In genomic region chr7:34781988-34782387, GRCm38 (mm10) we compare ENCODE assay signal across 22 mouse cellular contexts. TPM values are rescaled to one million over a fixed set of nuclear protein-coding genes. Genes with fewer than 3 reads are reported as not detected.
A peak's percentile ranks its signal among the peaks of the same experiment; 100 is the strongest.
DNase-seq lines count a peak whose midpoint lies in the region; ATAC-seq and TF ChIP-seq lines count a peak whose summit lies in the region.
"Had no signal": no experiment of that assay in that cellular context is flagged by ENCODE, and none has a peak within 500 bp of the region (broad histone marks: within the 10 kb centered on the region; RNA-seq: fewer than 3 reads in every experiment).

No protein-coding gene starts in this region.

- H3K36me3 ChIP-seq in forebrain, embryonic 11.5 days (ENCODE audit: control insufficient read depth, insufficient read depth, low read length): no peaks in the 10 kb centered on the region
- H3K36me3 ChIP-seq in forebrain, embryonic 10.5 days (replicated peaks): no peaks in the 10 kb centered on the region
- H3K36me3 ChIP-seq in E14TG2a.4 (ENCODE audit: insufficient read depth, low read length): no peaks in the 10 kb centered on the region
- H3K36me3 ChIP-seq: liver, embryonic 13.5 days; neural tube, embryonic 12.5 days had no signal

- H3K9ac ChIP-seq in forebrain, embryonic 11.5 days (ENCODE audit: low read length): no peak overlapping the region
- H3K9ac ChIP-seq: hindbrain, embryonic 14.5 days; liver, embryonic 13.5 days; neural tube, embryonic 12.5 days had no signal

- no peak overlapping the region for H3K27ac ChIP-seq in forebrain, embryonic 11.5 days (ENCODE audit: low read depth, low read length)
- H3K27ac ChIP-seq in forebrain, embryonic 10.5 days: no peak overlapping the region
- H3K27ac ChIP-seq in left cerebral cortex, adult 2 months: no peak overlapping the region
- no peak overlapping the region for H3K27ac ChIP-seq in bone marrow, adult 2 months (ENCODE audit: control insufficient read depth, insufficient read depth, low read depth, low read length, poor library complexity)
- H3K27ac ChIP-seq: hindbrain, embryonic 14.5 days; liver, embryonic 13.5 days; neural tube, embryonic 12.5 days had no signal

- no peak for TF ChIP-seq POLR2A in bone marrow, adult 2 months (IDR thresholded peaks at IDR 0.05; ENCODE audit: borderline replicate concordance, control insufficient read depth, low read depth, low read length)

- H3K9me3 ChIP-seq in forebrain, embryonic 11.5 days (ENCODE audit: control insufficient read depth, low read length): no peaks in the 10 kb centered on the region
- H3K9me3 ChIP-seq in forebrain, embryonic 10.5 days: peaks cover 12% of the 10 kb centered on the region; the same call in 1 of the 2 replicates
- H3K9me3 ChIP-seq in E14TG2a.4 (ENCODE audit: low read length): no peaks in the 10 kb centered on the region
- H3K9me3 ChIP-seq: liver, embryonic 13.5 days had no signal

- peak; percentile 43 for DNase-seq in forebrain, embryonic 11.5 days (ENCODE audit: low spot score)
- no peak for DNase-seq in forebrain, embryonic 10.5 days (ENCODE audit: extremely low spot score, low spot score)
- DNase-seq in left cerebral cortex, adult 2 months (ENCODE audit: extremely low spot score in 1 of 2, low spot score in 2 of 2): no peak
- DNase-seq in left cerebral cortex, adult 8-10 months (ENCODE audit: low spot score in 2 of 2): no peak
- no peak for DNase-seq in spleen, postnatal 36 days (ENCODE audit: low spot score in 2 of 2)
- no peak for DNase-seq in layer of hippocampus, postnatal 25 days (ENCODE audit: extremely low spot score in 1 of 2, low spot score in 1 of 2)
- DNase-seq: cerebellum, adult 11 months; cerebellum, postnatal 36 days; gastrocnemius, postnatal 10 days; kidney, adult 2 months; kidney, postnatal 36 days; left cerebral cortex, postnatal 4 days; liver, embryonic 13.5 days had no signal

- no peaks in the 10 kb centered on the region for H3K27me3 ChIP-seq in forebrain, embryonic 11.5 days (ENCODE audit: control insufficient read depth, insufficient read depth, low read length)
- H3K27me3 ChIP-seq in forebrain, embryonic 10.5 days (ENCODE audit: poor library complexity, severe bottlenecking): peaks cover 16% of the 10 kb centered on the region
- peaks cover 16% of the 10 kb centered on the region for H3K27me3 ChIP-seq in E14TG2a.4 (ENCODE audit: insufficient read depth, low read length)
- H3K27me3 ChIP-seq: CH12.LX; liver, embryonic 13.5 days; neural tube, embryonic 12.5 days had no signal

- no peaks in the 10 kb centered on the region for H3K4me1 ChIP-seq in forebrain, embryonic 11.5 days (replicated peaks; ENCODE audit: control insufficient read depth, insufficient read depth, low read length)
- peaks cover 14% of the 10 kb centered on the region for H3K4me1 ChIP-seq in forebrain, embryonic 10.5 days
- H3K4me1 ChIP-seq in E14TG2a.4 (replicated peaks; ENCODE audit: low read depth, low read length): peaks cover 7% of the 10 kb centered on the region; the same call in 1 of the 2 replicates
- H3K4me1 ChIP-seq in bone marrow, adult 2 months (ENCODE audit: control insufficient read depth, insufficient read depth, low read length): no peaks in the 10 kb centered on the region
- H3K4me1 ChIP-seq: liver, embryonic 13.5 days had no signal

- H3K4me2 ChIP-seq in forebrain, embryonic 11.5 days (ENCODE audit: low read depth, low read length, severe bottlenecking): no peak overlapping the region
- H3K4me2 ChIP-seq: hindbrain, embryonic 14.5 days; liver, embryonic 13.5 days; neural tube, embryonic 12.5 days had no signal

- no peak for ATAC-seq in forebrain, embryonic 11.5 days (replicated peaks; ENCODE audit: low FRiP score)
- ATAC-seq: forebrain, embryonic 14.5 days; lung, postnatal 0 days; midbrain, embryonic 16.5 days had no signal

- TF ChIP-seq CTCF in left cerebral cortex, adult 2 months (IDR thresholded peaks at IDR 0.05): peak; percentile 26
- TF ChIP-seq CTCF in E14TG2a.4 (conservative IDR thresholded peaks at IDR 0.05; ENCODE audit: low read length): peak; percentile 77
- 0 out of 2 replicates have a peak, but pooled peaks have one; percentile 4 for TF ChIP-seq CTCF in bone marrow, adult 2 months (IDR thresholded peaks at IDR 0.05; ENCODE audit: control insufficient read depth, insufficient read depth, low read length)

- intact Hi-C loops in left cerebral cortex, adult 2 months (cut with DNase I): loop anchor here (5.0 kb wide), 1 partner anchor 105 kb away; no protein-coding TSS in a partner anchor

- no peak overlapping the region for H3K4me3 ChIP-seq in forebrain, embryonic 11.5 days (ENCODE audit: low read depth, low read length)
- no peak overlapping the region for H3K4me3 ChIP-seq in forebrain, embryonic 10.5 days
- H3K4me3 ChIP-seq in left cerebral cortex, adult 2 months: no peak overlapping the region
- H3K4me3 ChIP-seq in E14TG2a.4 (replicated peaks; ENCODE audit: low read length): no peak overlapping the region
- no peak overlapping the region for H3K4me3 ChIP-seq in bone marrow, adult 2 months (replicated peaks; ENCODE audit: control insufficient read depth, low read depth, low read length)
- H3K4me3 ChIP-seq: liver, embryonic 13.5 days; neural tube, embryonic 12.5 days had no signal

RNA-seq across cellular contexts. Expression of gene Chst8, which starts 30.5 kb away (rescaled TPM):
- 11.4 and 12.0 TPM in 2 replicates for polyA plus RNA-seq in forebrain, embryonic 11.5 days (2014; fragmentation: Nextera tagmentation; extraction: Ambion mirVana)
- 4.3 and 5.7 TPM in 2 replicates for polyA plus RNA-seq in forebrain, embryonic 10.5 days (2016; fragmentation: Nextera tagmentation; extraction: Ambion mirVana)
- 10 to 100 TPM; 20.9 to 22.0 TPM for total RNA-seq in left cerebral cortex, adult 2 months (2021)
- total RNA-seq in left cerebral cortex, adult 8-10 months (2022): 10 to 100 TPM; 14.6 to 19.4 (median 17.7) TPM
- polyA plus RNA-seq in bone marrow, adult 2 months (2011; ENCODE audit: insufficient read depth, insufficient read length, low replicate concordance, missing spikeins): not detected in 2 replicates
- total RNA-seq in layer of hippocampus, postnatal 25 days (2021): 10 to 100 TPM; 31.6 to 34.7 TPM
- total RNA-seq: megakaryocyte, adult 5-6 weeks had no signal

Comparison
In these comparisons a context has a peak if more than half of its experiments do, and no peak if none do; other contexts are left out.
1. CTCF ChIP-seq: peak in every context shown above with its lines; median percentile 77 in E14TG2a.4; 26 in left cerebral cortex, adult 2 months; 4 in bone marrow, adult 2 months.